Mouse (Mus musculus) CH12.LX (cell line): ENCODE results near the gene Tsks. TPM values are rescaled to one million over a fixed set of nuclear protein-coding genes. Genes with fewer than 3 reads are reported as not detected.
A peak's percentile ranks its signal among the peaks of the same experiment; 100 is the strongest.

Source experiments
- DNase-seq: peaks from one replicate; pipeline ENCODE4 v3.0.0-alpha.2; 2013; ENCODE audit errors: extremely low read depth
- H3K27ac ChIP-seq: 2 replicates; pipeline ENCODE4 v1.5.1; 2012; ENCODE audit warnings: low read depth, mild to moderate bottlenecking, control low read depth, moderate library complexity; ENCODE audit not compliant: insufficient read depth
- H3K27me3 ChIP-seq: replicated peaks from 2 replicates; pipeline ENCODE3; 2012; ENCODE audit warnings: inconsistent platforms
- H3K36me3 ChIP-seq, 2 experiments: replicated peaks in 1 of 2; 2 replicates each; pipeline versions ENCODE3 to v1.6.1; 2012; ENCODE audit warnings: inconsistent platforms in 1 of 2, low read length in 1 of 2, mild to moderate bottlenecking in 1 of 2, mixed read lengths in 1 of 2, moderate library complexity in 1 of 2; ENCODE audit not compliant: control insufficient read depth in 1 of 2, insufficient read depth in 1 of 2
- H3K4me1 ChIP-seq, 2 experiments: 2 replicates each; pipeline ENCODE4 v1.6.1; 2012; ENCODE audit warnings: inconsistent platforms in 1 of 2, moderate library complexity in 1 of 2; ENCODE audit not compliant: insufficient read depth in 2 of 2, control insufficient read depth in 1 of 2
- H3K4me2 ChIP-seq: 2 replicates; pipeline ENCODE4 v1.6.1; 2012; ENCODE audit warnings: low read depth, mild to moderate bottlenecking, control low read depth; ENCODE audit not compliant: poor library complexity, insufficient read depth, severe bottlenecking
- H3K4me3 ChIP-seq, 3 experiments: fragments of 150-350 bp in 1 of 3; sonication (generic) in 1 of 3; replicated peaks in 1 of 3; 2 replicates each; pipeline versions ENCODE3 to v1.5.1; 2011 to 2012; ENCODE audit warnings: low read depth in 2 of 3, low read length in 2 of 3, mild to moderate bottlenecking in 2 of 3, moderate library complexity in 2 of 3, control low read depth in 1 of 3, improper control_type of control experiment in 1 of 3, inconsistent platforms in 1 of 3, mixed read lengths in 1 of 3; ENCODE audit not compliant: poor library complexity in 1 of 3
- H3K79me2 ChIP-seq: replicated peaks from 2 replicates; pipeline ENCODE4 v1.6.1; 2012; ENCODE audit warnings: mild to moderate bottlenecking, moderate library complexity; ENCODE audit not compliant: control insufficient read depth, poor library complexity, insufficient read depth, severe bottlenecking; ENCODE audit errors: extremely low read depth
- H3K9ac ChIP-seq: 2 replicates; pipeline ENCODE4 v1.6.1; 2012; ENCODE audit warnings: low read depth, mild to moderate bottlenecking, control low read depth, moderate library complexity; ENCODE audit not compliant: insufficient read depth
- H3K9me3 ChIP-seq: replicated peaks from 2 replicates; pipeline ENCODE3; 2012; ENCODE audit warnings: low read length, inconsistent platforms, mixed read lengths
- CHD1 ChIP-seq: IDR thresholded peaks from 2 replicates; pipeline ENCODE4 v1.6.1; 2012; ENCODE audit warnings: low read depth, low read length, improper control_type of control experiment, inconsistent platforms
- CHD2 ChIP-seq: IDR thresholded peaks from 2 replicates; pipeline ENCODE4 v1.6.1; 2011; ENCODE audit warnings: low read length, improper control_type of control experiment
- CTCF ChIP-seq, 2 experiments: IDR thresholded peaks in 1 of 2; conservative IDR thresholded peaks in 1 of 2; 2 replicates each; pipeline ENCODE4 v1.5.1; 2011 to 2012; ENCODE audit warnings: low read depth in 2 of 2, low read length in 2 of 2, improper control_type of control experiment in 1 of 2, inconsistent platforms in 1 of 2, mild to moderate bottlenecking in 1 of 2, moderate library complexity in 1 of 2
- E2F4 ChIP-seq: IDR thresholded peaks from 2 replicates; pipeline ENCODE4 v1.6.1; 2011; ENCODE audit warnings: low read depth, low read length, improper control_type of control experiment; ENCODE audit not compliant: insufficient replicate concordance
- HCFC1 ChIP-seq: IDR thresholded peaks from 2 replicates; pipeline ENCODE4 v1.6.1; 2012; ENCODE audit warnings: low read depth, mild to moderate bottlenecking, inconsistent platforms, low read length, improper control_type of control experiment
- IRF4 ChIP-seq: IDR thresholded peaks from 2 replicates; pipeline ENCODE4 v1.6.1; 2014; ENCODE audit warnings: low read depth, mild to moderate bottlenecking, inconsistent platforms, low read length, improper control_type of control experiment
- JUND ChIP-seq: conservative IDR thresholded peaks from 2 replicates; pipeline ENCODE4 v1.6.1; 2011; ENCODE audit warnings: low read depth, low read length, improper control_type of control experiment
- MAZ ChIP-seq: IDR thresholded peaks from 2 replicates; pipeline ENCODE4 v1.6.1; 2012; ENCODE audit warnings: low read depth, mild to moderate bottlenecking, inconsistent platforms, low read length, improper control_type of control experiment, moderate library complexity
- MEF2A ChIP-seq: IDR thresholded peaks from 2 replicates; pipeline ENCODE4 v1.6.1; 2014; ENCODE audit warnings: low read depth, mild to moderate bottlenecking, inconsistent platforms, low read length, improper control_type of control experiment, borderline replicate concordance
- MXI1 ChIP-seq: IDR thresholded peaks from 2 replicates; pipeline ENCODE4 v1.6.1; 2011; ENCODE audit warnings: mild to moderate bottlenecking, low read depth, low read length, improper control_type of control experiment
- NELFE ChIP-seq: IDR thresholded peaks from 2 replicates; pipeline ENCODE4 v1.6.1; 2011; ENCODE audit warnings: low read depth, low read length, improper control_type of control experiment
- POLR2AphosphoS2 ChIP-seq: IDR thresholded peaks from 2 replicates; pipeline ENCODE4 v1.6.1; 2011; ENCODE audit warnings: low read depth, low read length, improper control_type of control experiment
- RAD21 ChIP-seq: IDR thresholded peaks from 2 replicates; pipeline ENCODE4 v1.6.1; 2011; ENCODE audit warnings: low read depth, mild to moderate bottlenecking, low read length, improper control_type of control experiment, moderate library complexity
- RCOR1 ChIP-seq: conservative IDR thresholded peaks from 2 replicates; pipeline ENCODE4 v1.6.1; 2012; ENCODE audit warnings: low read depth, mild to moderate bottlenecking, inconsistent platforms, low read length, improper control_type of control experiment
- TBP ChIP-seq: conservative IDR thresholded peaks from 2 replicates; pipeline ENCODE4 v1.6.1; 2011; ENCODE audit warnings: low read depth, low read length, improper control_type of control experiment
- TCF12 ChIP-seq: IDR thresholded peaks from 2 replicates; pipeline ENCODE4 v1.6.1; 2014; ENCODE audit warnings: low read depth, mild to moderate bottlenecking, inconsistent platforms, low read length, improper control_type of control experiment
- ZC3H11A ChIP-seq: IDR thresholded peaks from 2 replicates; pipeline ENCODE4 v1.6.1; 2012; ENCODE audit warnings: low read depth, mild to moderate bottlenecking, inconsistent platforms, low read length, improper control_type of control experiment
- ZKSCAN1 ChIP-seq: IDR thresholded peaks from 2 replicates; pipeline ENCODE4 v1.6.1; 2012; ENCODE audit warnings: low read depth, inconsistent platforms, low read length, improper control_type of control experiment, borderline replicate concordance
- ZNF384 ChIP-seq: IDR thresholded peaks from 2 replicates; pipeline ENCODE4 v1.6.1; 2012; ENCODE audit warnings: low read depth, low read length, improper control_type of control experiment, inconsistent platforms
- dilution Hi-C: fragments of 300-500 bp; cut with MboI; formaldehyde crosslinking; loops from 2 replicates; pipeline ENCODE4 v1.14.3; 2020; ENCODE audit warnings: low sequenced_read_pairs; ENCODE audit not compliant: extremely low pct_unique_long_range_greater_than_20kb, extremely low pct_ligation_motif_present
- in situ Hi-C: fragments of 300-500 bp; cut with MboI; formaldehyde crosslinking; loops from 3 replicates; pipeline ENCODE4 v1.14.3; 2019; ENCODE audit warnings: low sequenced_read_pairs, low pct_ligation_motif_present, low pct_unique_long_range_greater_than_20kb, mixed read lengths
- polyA plus RNA-seq: library from polyadenylated mRNA; unstranded; fragments of >175 nt; gene quantifications from 2 replicates; pipeline ENCODE4 v1.2.1, GENCODE M21; 2012; ENCODE audit warnings: low read depth; ENCODE audit not compliant: insufficient read length
- total RNA-seq, 2 experiments: library from RNA; depleted of rRNA; stranded (reverse); fragments of 300-350 nt in 1 of 2; fragments of >200 nt in 1 of 2; gene quantifications; 2 replicates each; pipeline ENCODE4 v1.2.3; 2012 to 2014

The Tsks gene
- total and polyA plus RNA-seq, 3 experiments, result not detected

DNA sequence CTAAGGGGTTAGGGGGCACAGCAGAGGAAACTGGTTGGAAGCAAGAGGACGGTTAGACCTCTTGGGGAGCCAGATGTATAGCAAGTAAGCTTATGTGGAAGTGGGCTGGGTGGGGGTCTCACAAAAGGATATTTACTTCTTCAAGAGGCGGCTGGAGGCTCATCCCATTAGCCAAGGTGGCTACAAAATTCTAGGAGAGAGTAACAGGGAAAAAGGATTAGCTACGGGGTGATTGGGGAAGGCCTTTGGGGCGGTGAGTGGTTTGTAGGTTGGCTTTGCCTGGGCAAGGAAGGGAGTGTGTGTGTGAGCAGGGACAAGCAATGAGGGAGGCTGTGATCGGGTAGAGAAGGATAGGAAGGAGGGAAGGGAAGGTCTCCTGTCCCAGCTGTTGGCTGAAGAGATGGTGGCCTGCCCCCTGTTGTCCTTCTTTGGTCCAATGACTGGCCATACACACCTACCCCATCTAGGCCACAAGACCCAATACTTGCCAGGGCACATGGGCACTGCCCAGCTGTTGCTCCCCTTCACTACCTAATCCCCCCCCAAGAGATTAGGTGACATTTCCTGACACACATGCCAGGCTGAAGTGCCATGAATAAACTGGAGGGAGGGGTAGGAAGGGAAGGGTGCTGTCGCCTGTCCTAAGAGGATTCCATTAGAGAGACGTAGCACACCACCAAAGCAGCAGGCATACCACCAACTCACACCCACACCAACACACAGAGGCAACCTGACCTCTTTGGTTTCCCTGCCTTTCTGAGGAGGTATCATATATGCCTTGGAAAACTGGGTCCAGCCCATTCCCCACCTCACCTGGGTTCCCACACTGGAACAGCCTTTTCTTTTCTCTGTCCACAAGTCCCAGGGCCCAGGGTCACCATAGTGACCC, 41.2 kb downstream of the Tsks start:
- Histone ChIP-seq H3K4me2 (peak overlapping the region; percentile 60), H3K27ac (peak overlapping the region; percentile 38), H3K9ac (peak overlapping the region; percentile 92; the same call in 1 of the 2 replicates), H3K27me3 (no peaks in the 10 kb centered on the region), H3K36me3 (peaks cover 32 to 58% of the 10 kb centered on the region in 2 experiments), H3K4me3 (peak overlapping the region in 2 of 3 experiments; percentile 87 to 99), H3K4me1 (peaks cover 11 to 32% of the 10 kb centered on the region in 2 experiments), H3K79me2 (peaks cover 54% of the 10 kb centered on the region), H3K9me3 (no peaks in the 10 kb centered on the region)
- TF ChIP-seq MEF2A, result no peak
- TF ChIP-seq E2F4, result no peak
- TF ChIP-seq ZKSCAN1, result no peak
- TF ChIP-seq RAD21, result no peak
- TF ChIP-seq JUND, result no peak
- no peak for TF ChIP-seq HCFC1
- no peak for TF ChIP-seq CTCF (conservative IDR thresholded peaks at IDR 0.05 in 1 of 2, IDR thresholded peaks at IDR 0.05 in 1 of 2; ENCODE audit: low read depth in 2 of 2, low read length in 2 of 2)
- in situ Hi-C loops, result no loop called here
- DNase-seq, result no peak
- dilution Hi-C loops, result no loop called here

- H3K4me3 ChIP-seq, result peak overlapping the region in 2 of 3 experiments; percentile 87 to 99
- no peak for DNase-seq
- H3K27me3 ChIP-seq, result no peaks in the 10 kb centered on the region
- H3K4me2 ChIP-seq, result peak overlapping the region; percentile 60
- dilution Hi-C loops (no loop called here), in situ Hi-C loops (loop anchor here (5.0 kb wide), 1 partner anchor 63 kb away; no protein-coding TSS in a partner anchor)
- peak overlapping the region; percentile 92; the same call in 1 of the 2 replicates for H3K9ac ChIP-seq
- TF ChIP-seq IRF4, result no peak
- no peak for TF ChIP-seq TBP
- no peak for TF ChIP-seq JUND
- no peak for TF ChIP-seq TCF12
- TF ChIP-seq ZC3H11A, result no peak
- TF ChIP-seq CTCF (conservative IDR thresholded peaks at IDR 0.05 in 1 of 2, IDR thresholded peaks at IDR 0.05 in 1 of 2; ENCODE audit: low read depth in 2 of 2, low read length in 2 of 2), result no peak
- TF ChIP-seq ZNF384, result no peak
- TF ChIP-seq MAZ, result no peak
- no peak for TF ChIP-seq RAD21
- no peak for TF ChIP-seq MXI1
- TF ChIP-seq CHD1, result no peak
- no peak for TF ChIP-seq RCOR1
- no peak for TF ChIP-seq ZKSCAN1
- no peak for TF ChIP-seq POLR2AphosphoS2
- no peak for TF ChIP-seq CHD2
- TF ChIP-seq NELFE, result no peak
- H3K27ac ChIP-seq, result no peak overlapping the region
- peaks cover 12 to 37% of the 10 kb centered on the region in 2 experiments for H3K4me1 ChIP-seq
- peaks cover 26 to 53% of the 10 kb centered on the region in 2 experiments for H3K36me3 ChIP-seq
- H3K9me3 ChIP-seq, result no peaks in the 10 kb centered on the region
- peaks cover 55% of the 10 kb centered on the region for H3K79me2 ChIP-seq
Observed at GRCm38 (mm10) chr7:44984833-44985164, 41.8 kb downstream of the Tsks start.
